Mouse (Mus musculus): ENCODE data around the gene Ankdd1a. TPM values are rescaled to one million over a fixed set of nuclear protein-coding genes. Genes with fewer than 3 reads are reported as not detected.
A peak's percentile ranks its signal among the peaks of the same experiment; 100 is the strongest.

The Ankdd1a gene
- polyA plus RNA-seq, 1 experiment, result not detected

DNA sequence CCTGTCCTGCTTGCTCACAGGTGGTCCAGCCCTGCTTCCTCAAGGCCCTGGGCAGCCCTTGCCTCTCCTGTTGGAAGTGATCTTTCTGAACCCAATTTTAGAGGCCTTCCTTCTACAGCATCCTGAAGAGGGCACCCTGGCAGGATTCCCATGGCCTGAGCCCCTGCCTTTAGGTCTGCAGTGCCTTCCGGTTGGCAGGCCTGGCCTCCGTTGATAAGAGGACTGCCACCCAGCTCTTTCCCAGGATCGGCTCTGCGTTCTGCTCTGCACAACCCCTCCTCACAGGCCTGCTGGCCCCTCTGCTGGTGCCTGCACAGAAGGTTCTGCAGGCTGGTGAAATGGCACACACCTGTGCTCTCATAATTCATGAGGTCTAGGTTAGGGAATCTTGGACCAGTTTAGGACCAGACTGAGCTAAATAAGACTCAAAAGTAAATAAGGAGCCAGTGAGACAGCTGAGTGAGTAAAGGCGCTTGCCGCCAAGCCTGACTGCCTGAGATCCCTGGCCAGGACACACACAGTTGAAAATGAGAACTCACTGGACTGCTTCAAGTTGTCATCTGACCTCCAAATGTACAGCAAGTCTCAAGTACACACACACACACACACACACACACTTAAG lies 8.5 kb upstream of the Ankdd1a start:
- Histone ChIP-seq H3K27ac (ENCODE audit: insufficient read depth, low read depth, low read length) (no peak overlapping the region), H3K4me3 (ENCODE audit: low read depth, low read length) (no peak overlapping the region)
- 63% methylated on average over 6 of the region's 6 CpGs for WGBS

GRCm38 (mm10) chr9:65525445-65526195 lies 5.6 kb upstream of the Ankdd1a start:
- 75% methylated on average over 10 of the region's 10 CpGs for WGBS
- H3K36me3 ChIP-seq (ENCODE audit: control insufficient read depth, insufficient read depth, low read length), result no peaks in the 10 kb centered on the region
- no peak overlapping the region for H3K4me3 ChIP-seq (ENCODE audit: low read depth, low read length)
- H3K4me1 ChIP-seq (ENCODE audit: control insufficient read depth, insufficient read depth, insufficient read length, low read length), result no peaks in the 10 kb centered on the region
- H3K27me3 ChIP-seq (ENCODE audit: control insufficient read depth, insufficient read depth, low read length), result peaks cover 2% of the 10 kb centered on the region; the same call in 1 of the 2 replicates
- H3K27ac ChIP-seq (ENCODE audit: insufficient read depth, low read depth, low read length), result no peak overlapping the region
- TF ChIP-seq POLR2A (IDR thresholded peaks at IDR 0.05; ENCODE audit: low read depth, low read length) (no peak), CTCF (IDR thresholded peaks at IDR 0.05; ENCODE audit: extremely low read depth, insufficient read length, insufficient replicate concordance, low read depth, low read length) (no peak)

More for the DNA sequence above, 8.5 kb upstream of the Ankdd1a start:
- no peak for TF ChIP-seq CTCF (IDR thresholded peaks at IDR 0.05; ENCODE audit: extremely low read depth, insufficient read length, insufficient replicate concordance, low read depth, low read length)
- TF ChIP-seq POLR2A (IDR thresholded peaks at IDR 0.05; ENCODE audit: low read depth, low read length), result no peak
- Histone ChIP-seq H3K4me1 (ENCODE audit: control insufficient read depth, insufficient read depth, insufficient read length, low read length) (no peaks in the 10 kb centered on the region), H3K27me3 (ENCODE audit: control insufficient read depth, insufficient read depth, low read length) (no peaks in the 10 kb centered on the region), H3K36me3 (ENCODE audit: control insufficient read depth, insufficient read depth, low read length) (no peaks in the 10 kb centered on the region)

- WGBS, result 23% methylated on average over 14 of the region's 14 CpGs
- TF ChIP-seq POLR2A (IDR thresholded peaks at IDR 0.05; ENCODE audit: low read depth, low read length), result no peak
- peak; percentile 95 for TF ChIP-seq CTCF (IDR thresholded peaks at IDR 0.05; ENCODE audit: extremely low read depth, insufficient read length, insufficient replicate concordance, low read depth, low read length)
Measured at GRCm38 (mm10) chr9:65523611-65524364, 3.8 kb upstream of the Ankdd1a start.

DNA sequence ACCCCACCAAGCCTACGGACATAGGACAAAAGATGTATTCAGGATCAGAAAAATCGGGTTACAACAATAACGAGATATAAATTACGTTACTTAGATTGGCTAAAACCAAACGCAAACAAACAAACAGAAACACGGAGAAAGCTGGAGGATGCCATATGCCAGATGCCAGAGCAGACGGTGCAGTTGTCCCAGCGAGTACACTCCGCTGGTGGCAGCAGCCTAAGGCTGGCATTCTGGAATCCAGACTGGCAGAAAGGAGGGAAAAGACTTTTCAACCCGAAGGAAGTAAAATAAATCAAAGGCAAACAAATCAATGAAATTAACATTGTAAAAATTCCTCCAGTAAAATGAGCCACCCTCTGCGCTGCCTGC lies 498 bp upstream of the Ankdd1a start:
- no peak overlapping the region for H3K27ac ChIP-seq (ENCODE audit: insufficient read depth, low read depth, low read length)
- H3K36me3 ChIP-seq (ENCODE audit: control insufficient read depth, insufficient read depth, low read length), result no peaks in the 10 kb centered on the region
- TF ChIP-seq CTCF (IDR thresholded peaks at IDR 0.05; ENCODE audit: extremely low read depth, insufficient read length, insufficient replicate concordance, low read depth, low read length), result no peak
- no peak for TF ChIP-seq POLR2A (IDR thresholded peaks at IDR 0.05; ENCODE audit: low read depth, low read length)
- no peak overlapping the region for H3K4me3 ChIP-seq (ENCODE audit: low read depth, low read length)
- peaks cover 7% of the 10 kb centered on the region; the same call in 1 of the 2 replicates for H3K27me3 ChIP-seq (ENCODE audit: control insufficient read depth, insufficient read depth, low read length)
- 19% methylated on average over 11 of the region's 11 CpGs for WGBS
- no peaks in the 10 kb centered on the region for H3K4me1 ChIP-seq (ENCODE audit: control insufficient read depth, insufficient read depth, insufficient read length, low read length)

More at GRCm38 (mm10) chr9:65523611-65524364, 3.8 kb upstream of the Ankdd1a start:
- no peaks in the 10 kb centered on the region for H3K4me1 ChIP-seq (ENCODE audit: control insufficient read depth, insufficient read depth, insufficient read length, low read length)
- no peaks in the 10 kb centered on the region for H3K36me3 ChIP-seq (ENCODE audit: control insufficient read depth, insufficient read depth, low read length)
- H3K27ac ChIP-seq (ENCODE audit: insufficient read depth, low read depth, low read length), result no peak overlapping the region
- H3K4me3 ChIP-seq (ENCODE audit: low read depth, low read length), result no peak overlapping the region
- H3K27me3 ChIP-seq (ENCODE audit: control insufficient read depth, insufficient read depth, low read length), result peaks cover 7% of the 10 kb centered on the region; the same call in 1 of the 2 replicates

- no peak for TF ChIP-seq CTCF (IDR thresholded peaks at IDR 0.05; ENCODE audit: extremely low read depth, insufficient read length, insufficient replicate concordance, low read depth, low read length)
- H3K27me3 ChIP-seq (ENCODE audit: control insufficient read depth, insufficient read depth, low read length), result 0 out of 2 replicates have a peak, but pooled peaks cover under 1% of the 10 kb centered on the region
- WGBS, result 85% methylated on average over 3 of the region's 3 CpGs
- no peak overlapping the region for H3K27ac ChIP-seq (ENCODE audit: insufficient read depth, low read depth, low read length)
- H3K36me3 ChIP-seq (ENCODE audit: control insufficient read depth, insufficient read depth, low read length), result no peaks in the 10 kb centered on the region
- no peaks in the 10 kb centered on the region for H3K4me1 ChIP-seq (ENCODE audit: control insufficient read depth, insufficient read depth, insufficient read length, low read length)
- H3K4me3 ChIP-seq (ENCODE audit: low read depth, low read length), result no peak overlapping the region
Measured at GRCm38 (mm10) chr9:65514851-65515261, 5.1 kb downstream of the Ankdd1a start.

DNA sequence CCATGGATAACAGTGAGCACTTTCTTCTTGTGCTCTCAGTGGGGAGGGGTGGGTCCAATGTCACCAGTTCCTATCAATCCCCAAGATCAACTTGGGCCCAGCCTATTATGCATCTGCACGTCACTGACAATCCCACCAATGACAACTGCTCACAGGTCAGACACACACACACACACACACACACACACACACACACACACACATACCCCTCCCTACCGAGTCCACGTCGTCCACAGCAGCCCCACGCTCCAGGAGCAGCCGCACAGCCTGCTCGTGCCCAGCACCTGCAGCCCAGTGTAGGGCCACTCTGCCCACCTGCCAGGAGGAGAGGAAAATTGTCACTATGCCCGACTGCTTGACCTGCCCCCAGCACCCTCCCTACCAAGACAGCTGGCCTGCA lies 5.6 kb downstream of the Ankdd1a start:
- H3K36me3 ChIP-seq (ENCODE audit: control insufficient read depth, insufficient read depth, low read length), result no peaks in the 10 kb centered on the region
- 77% methylated on average over 8 of the region's 8 CpGs for WGBS
- TF ChIP-seq POLR2A (IDR thresholded peaks at IDR 0.05; ENCODE audit: low read depth, low read length), result no peak
- H3K27ac ChIP-seq (ENCODE audit: insufficient read depth, low read depth, low read length), result no peak overlapping the region
- no peaks in the 10 kb centered on the region for H3K4me1 ChIP-seq (ENCODE audit: control insufficient read depth, insufficient read depth, insufficient read length, low read length)
- H3K27me3 ChIP-seq (ENCODE audit: control insufficient read depth, insufficient read depth, low read length), result no peaks in the 10 kb centered on the region
- no peak overlapping the region for H3K4me3 ChIP-seq (ENCODE audit: low read depth, low read length)

- TF ChIP-seq POLR2A (IDR thresholded peaks at IDR 0.05; ENCODE audit: low read depth, low read length) (no peak), CTCF (IDR thresholded peaks at IDR 0.05; ENCODE audit: extremely low read depth, insufficient read length, insufficient replicate concordance, low read depth, low read length) (no peak)
- Histone ChIP-seq H3K36me3 (ENCODE audit: control insufficient read depth, insufficient read depth, low read length) (no peaks in the 10 kb centered on the region), H3K27me3 (ENCODE audit: control insufficient read depth, insufficient read depth, low read length) (no peaks in the 10 kb centered on the region), H3K4me1 (ENCODE audit: control insufficient read depth, insufficient read depth, insufficient read length, low read length) (no peaks in the 10 kb centered on the region), H3K27ac (ENCODE audit: insufficient read depth, low read depth, low read length) (no peak overlapping the region), H3K4me3 (ENCODE audit: low read depth, low read length) (no peak overlapping the region)
- WGBS, result 44% methylated on average over 3 of the region's 3 CpGs
Measured at GRCm38 (mm10) chr9:65512520-65512919, 7.5 kb downstream of the Ankdd1a start.
